Mouse (Mus musculus): ENCODE measurements around the gene Clip4. TPM values are rescaled to one million over a fixed set of nuclear protein-coding genes. Genes with fewer than 3 reads are reported as not detected.

The Clip4 gene
- polyA plus RNA-seq, 1 experiment from 2014 or later = 3.3 TPM

GRCm38 (mm10) chr17:71827627-71828026, 59.4 kb downstream of the Clip4 start:
- H3K27ac ChIP-seq (ENCODE audit: low read depth, low read length) = no peak overlapping the region
- 69% methylated on average over 8 of the region's 8 CpGs for WGBS
- no peaks in the 10 kb centered on the region for H3K27me3 ChIP-seq (replicated peaks; ENCODE audit: control insufficient read depth, insufficient read depth, low read length)
- H3K9me3 ChIP-seq (ENCODE audit: control insufficient read depth) = no peaks in the 10 kb centered on the region
- no peaks in the 10 kb centered on the region for H3K4me1 ChIP-seq (replicated peaks; ENCODE audit: control insufficient read depth, insufficient read depth, low read length)
- no peaks in the 10 kb centered on the region for H3K36me3 ChIP-seq (ENCODE audit: control insufficient read depth, insufficient read depth)
- no peak overlapping the region for H3K4me2 ChIP-seq (replicated peaks; ENCODE audit: low read depth)
- no peak overlapping the region for H3K9ac ChIP-seq (ENCODE audit: low read depth, low read length)
- ATAC-seq = no peak
- TF ChIP-seq CTCF (IDR thresholded peaks at IDR 0.05; ENCODE audit: low read depth) = no peak
- no peak overlapping the region for H3K4me3 ChIP-seq (ENCODE audit: low read depth, low read length)

GRCm38 (mm10) chr17:71828647-71829414, 60.6 kb downstream of the Clip4 start:
- H3K4me3 ChIP-seq (ENCODE audit: low read depth, low read length) = no peak overlapping the region
- no peaks in the 10 kb centered on the region for H3K9me3 ChIP-seq (ENCODE audit: control insufficient read depth)
- no peaks in the 10 kb centered on the region for H3K4me1 ChIP-seq (replicated peaks; ENCODE audit: control insufficient read depth, insufficient read depth, low read length)
- no peak for TF ChIP-seq CTCF (IDR thresholded peaks at IDR 0.05; ENCODE audit: low read depth)
- H3K36me3 ChIP-seq (ENCODE audit: control insufficient read depth, insufficient read depth) = no peaks in the 10 kb centered on the region
- H3K9ac ChIP-seq (ENCODE audit: low read depth, low read length) = no peak overlapping the region
- no peak overlapping the region for H3K4me2 ChIP-seq (replicated peaks; ENCODE audit: low read depth)
- no peaks in the 10 kb centered on the region for H3K27me3 ChIP-seq (replicated peaks; ENCODE audit: control insufficient read depth, insufficient read depth, low read length)
- ATAC-seq = peak; percentile 75
- no peak overlapping the region for H3K27ac ChIP-seq (ENCODE audit: low read depth, low read length)
- WGBS = 28% methylated on average over 12 of the region's 12 CpGs

GRCm38 (mm10) chr17:71831960-71832359, 63.7 kb downstream of the Clip4 start:
- Histone ChIP-seq H3K27ac (ENCODE audit: low read depth, low read length) (no peak overlapping the region), H3K9ac (ENCODE audit: low read depth, low read length) (no peak overlapping the region), H3K4me3 (ENCODE audit: low read depth, low read length) (no peak overlapping the region), H3K9me3 (ENCODE audit: control insufficient read depth) (no peaks in the 10 kb centered on the region), H3K27me3 (replicated peaks; ENCODE audit: control insufficient read depth, insufficient read depth, low read length) (no peaks in the 10 kb centered on the region), H3K4me2 (replicated peaks; ENCODE audit: low read depth) (no peak overlapping the region), H3K36me3 (ENCODE audit: control insufficient read depth, insufficient read depth) (no peaks in the 10 kb centered on the region), H3K4me1 (replicated peaks; ENCODE audit: control insufficient read depth, insufficient read depth, low read length) (no peaks in the 10 kb centered on the region)
- peak; percentile 59 for TF ChIP-seq CTCF (IDR thresholded peaks at IDR 0.05; ENCODE audit: low read depth)
- WGBS = 78% methylated on average over 3 of the region's 3 CpGs
- ATAC-seq = no peak

GRCm38 (mm10) chr17:71862184-71862583, 93.9 kb downstream of the Clip4 start:
- 86% methylated on average over 3 of the region's 3 CpGs for WGBS
- Histone ChIP-seq H3K36me3 (ENCODE audit: control insufficient read depth, insufficient read depth) (no peaks in the 10 kb centered on the region), H3K4me2 (replicated peaks; ENCODE audit: low read depth) (no peak overlapping the region), H3K27me3 (replicated peaks; ENCODE audit: control insufficient read depth, insufficient read depth, low read length) (no peaks in the 10 kb centered on the region), H3K4me3 (ENCODE audit: low read depth, low read length) (no peak overlapping the region), H3K9ac (ENCODE audit: low read depth, low read length) (no peak overlapping the region), H3K4me1 (replicated peaks; ENCODE audit: control insufficient read depth, insufficient read depth, low read length) (no peaks in the 10 kb centered on the region), H3K9me3 (ENCODE audit: control insufficient read depth) (no peaks in the 10 kb centered on the region), H3K27ac (ENCODE audit: low read depth, low read length) (no peak overlapping the region)
- TF ChIP-seq CTCF (IDR thresholded peaks at IDR 0.05; ENCODE audit: low read depth) = no peak
- no peak for ATAC-seq

GRCm38 (mm10) chr17:71862895-71863294, 94.6 kb downstream of the Clip4 start:
- Histone ChIP-seq H3K36me3 (ENCODE audit: control insufficient read depth, insufficient read depth) (no peaks in the 10 kb centered on the region), H3K4me3 (ENCODE audit: low read depth, low read length) (no peak overlapping the region), H3K4me1 (replicated peaks; ENCODE audit: control insufficient read depth, insufficient read depth, low read length) (no peaks in the 10 kb centered on the region), H3K27ac (ENCODE audit: low read depth, low read length) (no peak overlapping the region), H3K27me3 (replicated peaks; ENCODE audit: control insufficient read depth, insufficient read depth, low read length) (no peaks in the 10 kb centered on the region), H3K9ac (ENCODE audit: low read depth, low read length) (no peak overlapping the region), H3K4me2 (replicated peaks; ENCODE audit: low read depth) (no peak overlapping the region), H3K9me3 (ENCODE audit: control insufficient read depth) (no peaks in the 10 kb centered on the region)
- TF ChIP-seq CTCF (IDR thresholded peaks at IDR 0.05; ENCODE audit: low read depth) = no peak
- no peak for ATAC-seq
- WGBS = 82% methylated on average over 4 of the region's 4 CpGs

GRCm38 (mm10) chr17:71864039-71864438, 95.8 kb downstream of the Clip4 start:
- peaks cover 4% of the 10 kb centered on the region; the same call in 1 of the 2 replicates for H3K27me3 ChIP-seq (replicated peaks; ENCODE audit: control insufficient read depth, insufficient read depth, low read length)
- H3K4me2 ChIP-seq (replicated peaks; ENCODE audit: low read depth) = no peak overlapping the region
- H3K9me3 ChIP-seq (ENCODE audit: control insufficient read depth) = no peaks in the 10 kb centered on the region
- ATAC-seq = no peak
- no peak overlapping the region for H3K4me3 ChIP-seq (ENCODE audit: low read depth, low read length)
- no peak overlapping the region for H3K27ac ChIP-seq (ENCODE audit: low read depth, low read length)
- H3K4me1 ChIP-seq (replicated peaks; ENCODE audit: control insufficient read depth, insufficient read depth, low read length) = no peaks in the 10 kb centered on the region
- H3K36me3 ChIP-seq (ENCODE audit: control insufficient read depth, insufficient read depth) = no peaks in the 10 kb centered on the region
- no peak for TF ChIP-seq CTCF (IDR thresholded peaks at IDR 0.05; ENCODE audit: low read depth)
- WGBS = 83% methylated on average over 8 of the region's 8 CpGs
- H3K9ac ChIP-seq (ENCODE audit: low read depth, low read length) = no peak overlapping the region
